Mouse (Mus musculus): ENCODE data around the gene Nolc1.
"Not testable (repeated sequence)": the region's sequence is repeated elsewhere in the genome, so short reads cannot be mapped to it uniquely, and the experiment has no call there.

Nolc1 gene

GRCm38 (mm10) chr19:46094144-46094543, 18.5 kb downstream of the Nolc1 start:
- DNase-seq (ENCODE audit: low spot score) = no peak

DNA sequence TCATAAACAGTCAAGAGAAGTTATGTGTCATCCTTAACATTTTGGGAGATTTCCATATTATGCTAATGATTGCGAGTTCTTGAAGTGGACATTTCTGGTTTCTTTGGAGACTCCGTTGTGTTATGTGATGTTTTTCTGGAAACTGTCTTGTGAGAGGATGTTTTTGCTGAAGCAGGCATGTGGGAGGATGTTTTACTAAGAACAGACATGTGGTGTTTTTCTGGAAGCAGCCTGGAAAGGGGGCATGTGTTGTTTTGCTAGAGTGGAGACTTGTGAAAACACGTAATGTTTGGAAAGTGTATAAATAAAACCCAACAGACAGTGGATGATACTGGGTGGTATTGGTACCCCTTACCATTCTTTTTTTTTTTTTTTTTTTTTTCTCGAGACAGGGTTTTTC, 19.6 kb downstream of the Nolc1 start:
- DNase-seq (ENCODE audit: low spot score) = no peak

DNA sequence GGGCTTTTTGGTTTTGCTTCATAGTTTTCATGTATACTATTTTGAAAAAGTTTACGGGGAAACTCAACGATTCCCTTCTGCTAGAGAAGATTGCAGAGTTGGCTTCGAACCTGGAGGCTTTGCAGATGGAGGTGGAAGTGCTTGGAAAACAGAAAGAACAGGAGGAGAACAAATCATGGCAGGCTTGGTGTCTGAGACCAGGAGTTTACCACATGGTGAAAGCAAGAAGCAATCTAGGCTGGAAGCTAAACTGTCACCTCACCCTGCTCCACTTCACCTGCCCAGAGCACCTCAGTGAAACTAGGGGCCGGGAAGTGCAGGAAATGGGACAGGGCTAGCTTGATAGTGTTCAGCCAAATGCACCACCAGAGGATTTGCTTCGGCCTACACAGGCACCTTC, 20.7 kb downstream of the Nolc1 start:
- no peak for DNase-seq (ENCODE audit: low spot score)

DNA sequence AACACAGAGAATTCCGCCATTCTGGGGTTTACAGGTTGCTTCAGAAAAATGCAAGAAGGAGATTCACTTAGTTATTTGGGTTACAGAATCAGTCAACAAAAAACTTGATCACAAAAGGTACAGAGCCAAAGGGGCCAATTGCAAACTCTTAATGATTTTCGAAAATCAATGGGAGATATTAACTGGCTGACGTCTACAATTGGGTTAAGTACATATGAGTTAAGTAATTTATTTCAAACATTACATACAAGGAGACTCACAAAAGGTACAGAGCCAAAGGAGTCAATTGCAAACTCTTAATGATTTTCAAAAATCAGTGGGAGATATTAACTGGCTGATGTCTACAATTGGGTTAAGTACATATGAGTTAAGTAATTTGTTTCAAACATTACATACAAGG, 23.9 kb downstream of the Nolc1 start:
- DNase-seq (ENCODE audit: low spot score) = no peak

DNA sequence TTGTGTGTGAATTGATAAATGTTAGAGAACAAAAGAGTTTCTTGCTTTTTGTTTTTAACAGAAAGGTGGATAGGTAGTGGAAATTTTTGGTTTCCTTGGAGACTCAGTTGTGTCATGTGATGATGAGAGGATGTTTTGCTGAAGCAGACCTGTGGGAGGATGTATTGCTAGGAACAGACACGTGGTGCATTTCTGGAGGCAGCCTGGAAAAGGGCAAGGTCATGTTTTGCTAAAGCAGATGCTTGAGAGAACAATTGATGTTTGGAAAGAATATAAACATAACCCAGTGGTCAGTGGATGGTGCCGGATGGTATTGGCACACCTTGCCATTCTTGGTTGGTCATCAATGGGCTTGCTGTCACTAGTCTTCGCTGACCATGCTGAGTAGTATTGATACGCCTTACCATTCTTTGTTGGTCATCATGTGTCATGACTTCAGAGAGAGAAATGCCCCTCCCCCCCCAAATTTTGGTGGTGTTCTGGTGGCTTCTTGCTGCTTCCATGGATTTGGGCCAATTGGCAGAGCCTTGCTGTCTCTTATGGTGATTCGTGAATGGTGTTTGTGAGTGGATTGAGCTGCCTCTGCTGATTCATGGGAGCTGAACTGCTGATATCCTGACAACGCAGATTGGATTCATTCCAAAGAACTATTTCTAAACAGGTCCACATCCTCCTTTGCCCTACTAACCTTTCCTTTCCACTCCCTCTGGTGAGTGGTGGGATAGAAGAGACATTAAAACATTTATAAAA, 27.9 kb downstream of the Nolc1 start:
- DNase-seq (ENCODE audit: low spot score) = no peak

- no peak for DNase-seq (ENCODE audit: low spot score)
Measured at GRCm38 (mm10) chr19:46104187-46104557, 28.5 kb downstream of the Nolc1 start.

DNA sequence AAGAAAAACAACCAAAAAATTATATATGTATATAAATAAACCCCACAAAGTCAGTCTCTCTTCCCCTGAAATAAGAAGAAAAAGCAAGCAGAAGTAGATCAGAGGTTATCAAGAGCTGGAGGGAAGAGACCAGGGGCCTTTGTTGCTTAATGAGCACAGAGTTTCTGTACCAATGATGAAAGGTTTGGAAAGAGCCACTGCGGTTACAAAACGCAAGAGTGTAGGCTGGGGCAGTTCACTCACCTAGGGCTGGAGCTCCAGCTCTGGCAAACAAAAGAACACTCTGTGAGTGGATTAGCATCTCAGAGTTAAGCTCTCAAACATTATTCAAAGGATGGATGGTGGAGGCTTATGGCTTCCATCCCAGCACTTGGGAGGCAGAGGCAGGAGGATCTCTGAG, 34.6 kb downstream of the Nolc1 start:
- DNase-seq (ENCODE audit: low spot score) = no peak

GRCm38 (mm10) chr19:46110781-46111180, 35.1 kb downstream of the Nolc1 start:
- DNase-seq (ENCODE audit: low spot score) = no peak

GRCm38 (mm10) chr19:46114617-46115016, 39.0 kb downstream of the Nolc1 start:
- DNase-seq (ENCODE audit: low spot score) = no peak

DNA sequence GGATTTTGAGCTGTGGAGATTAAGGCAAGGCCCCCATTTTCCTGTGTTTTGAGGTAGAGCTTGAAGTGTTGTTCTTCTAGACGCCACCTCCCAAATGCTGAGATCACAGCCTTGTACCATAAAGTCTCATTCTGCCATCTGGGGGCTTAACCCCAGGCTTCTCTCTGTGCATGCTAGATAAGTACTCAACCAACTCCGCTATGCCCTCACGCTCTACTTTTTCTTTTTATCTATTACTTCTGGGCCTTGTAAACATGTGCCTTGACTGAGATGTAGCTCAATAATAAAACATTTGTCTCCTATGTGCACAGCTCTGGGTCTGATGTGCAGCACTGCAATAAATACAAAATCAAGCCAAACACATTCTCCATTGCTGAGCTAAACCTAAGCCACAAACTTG, 43.8 kb downstream of the Nolc1 start:
- no peak for DNase-seq (ENCODE audit: low spot score)

DNA sequence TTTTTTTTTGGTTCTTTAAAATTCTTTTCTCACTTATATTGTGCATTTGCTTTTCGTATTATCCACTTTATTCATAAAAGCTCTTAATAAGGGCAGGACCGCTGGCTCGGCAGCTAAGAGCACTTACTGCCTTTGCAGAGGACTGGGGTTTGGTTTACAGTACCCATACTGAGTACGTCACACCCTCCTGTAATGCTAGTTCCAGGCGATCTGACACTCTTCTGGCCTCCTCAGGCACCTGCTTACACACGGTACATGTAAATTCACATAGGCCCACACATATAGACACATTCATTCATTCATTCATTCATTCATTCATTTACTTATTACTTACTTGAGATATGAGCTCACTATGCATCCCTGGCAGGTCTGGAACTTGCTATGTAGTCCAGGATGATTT, 45.2 kb downstream of the Nolc1 start:
- DNase-seq (ENCODE audit: low spot score) = no peak

GRCm38 (mm10) chr19:46123876-46124275, 48.2 kb downstream of the Nolc1 start:
- no peak for DNase-seq (ENCODE audit: low spot score)

- no peak for DNase-seq (ENCODE audit: low spot score)
Measured at GRCm38 (mm10) chr19:46124651-46125050, 49.0 kb downstream of the Nolc1 start.

- no peak for DNase-seq (ENCODE audit: low spot score)
Measured at GRCm38 (mm10) chr19:46126301-46126700, 50.6 kb downstream of the Nolc1 start.

- not testable (repeated sequence) for DNase-seq (ENCODE audit: low spot score)
Measured at GRCm38 (mm10) chr19:46129737-46130136, 54.1 kb downstream of the Nolc1 start.

- DNase-seq (ENCODE audit: low spot score) = no peak
Measured at GRCm38 (mm10) chr19:46131283-46131682, 55.6 kb downstream of the Nolc1 start.

- DNase-seq (ENCODE audit: low spot score) = no peak
Measured at GRCm38 (mm10) chr19:46131694-46132525, 56.2 kb downstream of the Nolc1 start, which contains the start of gene Elovl3. Elovl3 (plus strand) TSS chr19:46131897.

DNA sequence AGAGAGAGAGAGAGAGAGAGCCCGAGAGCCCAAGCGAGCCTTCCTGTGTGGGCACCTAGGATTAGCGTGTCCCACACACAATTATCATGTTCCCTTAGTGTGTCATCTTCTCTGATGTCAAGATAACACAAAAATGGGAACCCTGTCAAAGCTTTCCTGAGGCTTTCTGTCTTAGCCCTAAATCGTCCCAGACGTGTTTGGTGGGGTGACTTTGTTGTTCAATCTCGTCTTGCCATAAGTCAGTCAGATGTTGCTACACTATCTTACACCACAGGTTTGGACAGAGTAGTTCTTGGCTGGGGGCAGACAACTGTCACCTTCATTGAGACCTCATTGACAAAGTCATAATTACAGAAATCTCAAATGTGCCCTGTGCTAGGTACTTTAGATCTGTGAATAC, 56.9 kb downstream of the Nolc1 start:
- no peak for DNase-seq (ENCODE audit: low spot score)
